Mouse (Mus musculus): Measurements from ENCODE around the gene Arid3b. TPM values are rescaled to one million over a fixed set of nuclear protein-coding genes. Genes with fewer than 3 reads are reported as not detected.

Gene Arid3b
- polyA plus RNA-seq, 1 experiment = 42.9 TPM

- TF ChIP-seq POLR2A (IDR thresholded peaks at IDR 0.05; ENCODE audit: control insufficient read depth, low read depth, low read length) = no peak
- no peak for TF ChIP-seq CTCF (IDR thresholded peaks at IDR 0.05; ENCODE audit: control insufficient read depth, insufficient read depth, insufficient replicate concordance, low read depth, low read length)
- no peaks in the 10 kb centered on the region for H3K27me3 ChIP-seq (ENCODE audit: control insufficient read depth, insufficient read depth, low read length)
These were observed 53.9 kb downstream of the Arid3b start for GRCm38 (mm10) chr9:57782656-57783055.

GRCm38 (mm10) chr9:57775736-57776135 is 60.9 kb downstream of the Arid3b start:
- H3K27me3 ChIP-seq (ENCODE audit: control insufficient read depth, insufficient read depth, low read length) = no peaks in the 10 kb centered on the region
- no peak overlapping the region for H3K27ac ChIP-seq (ENCODE audit: control insufficient read depth, insufficient read depth, low read depth, low read length)

More at GRCm38 (mm10) chr9:57782656-57783055, 53.9 kb downstream of the Arid3b start:
- Histone ChIP-seq H3K36me3 (ENCODE audit: control insufficient read depth, insufficient read depth, low read length) (no peaks in the 10 kb centered on the region), H3K4me3 (ENCODE audit: control insufficient read depth, low read depth, low read length) (no peak overlapping the region), H3K4me1 (ENCODE audit: control insufficient read depth, insufficient read depth, low read length) (no peaks in the 10 kb centered on the region), H3K27ac (ENCODE audit: control insufficient read depth, insufficient read depth, low read depth, low read length) (no peak overlapping the region)

GRCm38 (mm10) chr9:57775026-57775425 is 61.6 kb downstream of the Arid3b start:
- Histone ChIP-seq H3K4me1 (ENCODE audit: control insufficient read depth, insufficient read depth, low read length) (no peaks in the 10 kb centered on the region), H3K27ac (ENCODE audit: control insufficient read depth, insufficient read depth, low read depth, low read length) (no peak overlapping the region), H3K4me3 (ENCODE audit: control insufficient read depth, low read depth, low read length) (no peak overlapping the region), H3K27me3 (ENCODE audit: control insufficient read depth, insufficient read depth, low read length) (no peaks in the 10 kb centered on the region), H3K36me3 (ENCODE audit: control insufficient read depth, insufficient read depth, low read length) (no peaks in the 10 kb centered on the region)
- TF ChIP-seq CTCF (IDR thresholded peaks at IDR 0.05; ENCODE audit: control insufficient read depth, insufficient read depth, insufficient replicate concordance, low read depth, low read length) = no peak
- no peak for TF ChIP-seq POLR2A (IDR thresholded peaks at IDR 0.05; ENCODE audit: control insufficient read depth, low read depth, low read length)

More at GRCm38 (mm10) chr9:57775736-57776135, 60.9 kb downstream of the Arid3b start:
- no peaks in the 10 kb centered on the region for H3K36me3 ChIP-seq (ENCODE audit: control insufficient read depth, insufficient read depth, low read length)
- TF ChIP-seq CTCF (IDR thresholded peaks at IDR 0.05; ENCODE audit: control insufficient read depth, insufficient read depth, insufficient replicate concordance, low read depth, low read length) = no peak
- no peaks in the 10 kb centered on the region for H3K4me1 ChIP-seq (ENCODE audit: control insufficient read depth, insufficient read depth, low read length)
- H3K4me3 ChIP-seq (ENCODE audit: control insufficient read depth, low read depth, low read length) = no peak overlapping the region

- TF ChIP-seq CTCF (IDR thresholded peaks at IDR 0.05; ENCODE audit: control insufficient read depth, insufficient read depth, insufficient replicate concordance, low read depth, low read length) = no peak
- no peak for TF ChIP-seq POLR2A (IDR thresholded peaks at IDR 0.05; ENCODE audit: control insufficient read depth, low read depth, low read length)
These were observed 62.4 kb downstream of the Arid3b start for GRCm38 (mm10) chr9:57774168-57774567.

GRCm38 (mm10) chr9:57773754-57774153 is 62.8 kb downstream of the Arid3b start:
- Histone ChIP-seq H3K27ac (ENCODE audit: control insufficient read depth, insufficient read depth, low read depth, low read length) (no peak overlapping the region), H3K4me1 (ENCODE audit: control insufficient read depth, insufficient read depth, low read length) (no peaks in the 10 kb centered on the region), H3K27me3 (ENCODE audit: control insufficient read depth, insufficient read depth, low read length) (no peaks in the 10 kb centered on the region), H3K36me3 (ENCODE audit: control insufficient read depth, insufficient read depth, low read length) (no peaks in the 10 kb centered on the region), H3K4me3 (ENCODE audit: control insufficient read depth, low read depth, low read length) (no peak overlapping the region)
- TF ChIP-seq POLR2A (IDR thresholded peaks at IDR 0.05; ENCODE audit: control insufficient read depth, low read depth, low read length) (no peak), CTCF (IDR thresholded peaks at IDR 0.05; ENCODE audit: control insufficient read depth, insufficient read depth, insufficient replicate concordance, low read depth, low read length) (no peak)

More at GRCm38 (mm10) chr9:57774168-57774567, 62.4 kb downstream of the Arid3b start:
- Histone ChIP-seq H3K36me3 (ENCODE audit: control insufficient read depth, insufficient read depth, low read length) (no peaks in the 10 kb centered on the region), H3K27me3 (ENCODE audit: control insufficient read depth, insufficient read depth, low read length) (no peaks in the 10 kb centered on the region), H3K4me1 (ENCODE audit: control insufficient read depth, insufficient read depth, low read length) (no peaks in the 10 kb centered on the region), H3K4me3 (ENCODE audit: control insufficient read depth, low read depth, low read length) (no peak overlapping the region), H3K27ac (ENCODE audit: control insufficient read depth, insufficient read depth, low read depth, low read length) (no peak overlapping the region)

- H3K27ac ChIP-seq (ENCODE audit: control insufficient read depth, insufficient read depth, low read depth, low read length) = no peak overlapping the region
- no peaks in the 10 kb centered on the region for H3K27me3 ChIP-seq (ENCODE audit: control insufficient read depth, insufficient read depth, low read length)
- peaks cover 9% of the 10 kb centered on the region for H3K4me1 ChIP-seq (ENCODE audit: control insufficient read depth, insufficient read depth, low read length)
- H3K36me3 ChIP-seq (ENCODE audit: control insufficient read depth, insufficient read depth, low read length) = no peaks in the 10 kb centered on the region
- no peak for TF ChIP-seq POLR2A (IDR thresholded peaks at IDR 0.05; ENCODE audit: control insufficient read depth, low read depth, low read length)
- no peak for TF ChIP-seq CTCF (IDR thresholded peaks at IDR 0.05; ENCODE audit: control insufficient read depth, insufficient read depth, insufficient replicate concordance, low read depth, low read length)
- no peak overlapping the region for H3K4me3 ChIP-seq (ENCODE audit: control insufficient read depth, low read depth, low read length)
These were observed 65.8 kb downstream of the Arid3b start for GRCm38 (mm10) chr9:57770836-57771235.

- Histone ChIP-seq H3K4me1 (ENCODE audit: control insufficient read depth, insufficient read depth, low read length) (peaks cover 12% of the 10 kb centered on the region), H3K4me3 (ENCODE audit: control insufficient read depth, low read depth, low read length) (no peak overlapping the region), H3K27ac (ENCODE audit: control insufficient read depth, insufficient read depth, low read depth, low read length) (no peak overlapping the region), H3K36me3 (ENCODE audit: control insufficient read depth, insufficient read depth, low read length) (no peaks in the 10 kb centered on the region), H3K27me3 (ENCODE audit: control insufficient read depth, insufficient read depth, low read length) (no peaks in the 10 kb centered on the region)
- no peak for TF ChIP-seq CTCF (IDR thresholded peaks at IDR 0.05; ENCODE audit: control insufficient read depth, insufficient read depth, insufficient replicate concordance, low read depth, low read length)
- TF ChIP-seq POLR2A (IDR thresholded peaks at IDR 0.05; ENCODE audit: control insufficient read depth, low read depth, low read length) = no peak
These were observed 66.4 kb downstream of the Arid3b start for GRCm38 (mm10) chr9:57770214-57770613.
